Mouse (Mus musculus): Measurements from ENCODE around the gene Atp13a5. TPM values are rescaled to one million over a fixed set of nuclear protein-coding genes. Genes with fewer than 3 reads are reported as not detected.

Gene Atp13a5
- polyA plus RNA-seq, 1 experiment from 2014 or later: 0.66 TPM

GRCm38 (mm10) chr16:29195156-29195555 lies 183.4 kb downstream of the Atp13a5 start:
- no peaks in the 10 kb centered on the region for H3K9me3 ChIP-seq
- no peak overlapping the region for H3K9ac ChIP-seq
- WGBS: 85% methylated on average over 1 of the region's 1 CpGs
- H3K4me2 ChIP-seq (replicated peaks): no peak overlapping the region
- H3K36me3 ChIP-seq: no peaks in the 10 kb centered on the region
- H3K4me1 ChIP-seq: no peaks in the 10 kb centered on the region
- no peaks in the 10 kb centered on the region for H3K27me3 ChIP-seq (replicated peaks)
- no peak overlapping the region for H3K27ac ChIP-seq
- no peak overlapping the region for H3K4me3 ChIP-seq
- ATAC-seq (ENCODE audit: low FRiP score, low read depth): no peak

GRCm38 (mm10) chr16:29193981-29194380 lies 184.6 kb downstream of the Atp13a5 start:
- no peak overlapping the region for H3K4me2 ChIP-seq (replicated peaks)
- 74% methylated on average over 4 of the region's 4 CpGs for WGBS
- H3K9ac ChIP-seq: no peak overlapping the region
- H3K27ac ChIP-seq: no peak overlapping the region
- H3K36me3 ChIP-seq: no peaks in the 10 kb centered on the region
- no peaks in the 10 kb centered on the region for H3K9me3 ChIP-seq
- no peak overlapping the region for H3K4me3 ChIP-seq
- no peaks in the 10 kb centered on the region for H3K27me3 ChIP-seq (replicated peaks)
- no peaks in the 10 kb centered on the region for H3K4me1 ChIP-seq
- ATAC-seq (ENCODE audit: low FRiP score, low read depth): no peak

DNA sequence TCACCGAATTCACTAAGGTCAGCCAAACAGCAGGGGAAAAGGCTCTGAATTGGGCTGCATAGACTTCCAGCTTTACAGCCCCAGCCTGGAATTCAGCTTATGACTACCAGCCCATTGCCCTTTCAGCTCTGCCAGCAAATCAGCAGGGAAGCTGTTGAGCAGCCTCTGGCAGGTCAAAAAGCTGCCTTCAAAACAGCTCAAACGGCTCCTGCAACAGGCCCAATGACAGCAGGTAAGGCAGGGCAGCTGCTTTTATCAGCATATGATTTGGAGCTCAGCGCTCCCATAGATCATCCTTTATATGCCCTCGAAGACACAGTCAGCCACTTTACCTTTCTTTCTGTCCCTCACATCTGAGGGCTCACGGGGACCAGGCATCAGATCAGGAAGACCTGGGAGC lies 185.6 kb downstream of the Atp13a5 start:
- Histone ChIP-seq H3K4me1 (no peaks in the 10 kb centered on the region), H3K27me3 (replicated peaks) (no peaks in the 10 kb centered on the region), H3K27ac (no peak overlapping the region), H3K9me3 (no peaks in the 10 kb centered on the region), H3K4me3 (no peak overlapping the region), H3K4me2 (replicated peaks) (no peak overlapping the region), H3K9ac (no peak overlapping the region), H3K36me3 (no peaks in the 10 kb centered on the region)
- no peak for ATAC-seq (ENCODE audit: low FRiP score, low read depth)
- 21% methylated on average over 5 of the region's 5 CpGs for WGBS

Other genes with a start within 250 kb of the Atp13a5 start
- gene Hrasls, start 169.0 kb downstream of the Atp13a5 start, polyA plus RNA-seq (2016; fragmentation: Nextera tagmentation; extraction: Ambion mirVana): 0.87 and 1.9 TPM in 2 replicates
- gene Atp13a4, start 166.1 kb upstream of the Atp13a5 start, polyA plus RNA-seq (2016; fragmentation: Nextera tagmentation; extraction: Ambion mirVana): 0.23 and 0.49 TPM in 2 replicates
- 43.5 and 48.2 TPM in 2 replicates for gene Opa1, start 200.6 kb upstream of the Atp13a5 start, polyA plus RNA-seq (2016; fragmentation: Nextera tagmentation; extraction: Ambion mirVana)

Data from neural tube, embryonic 12.5 days (tissue).